Mouse (Mus musculus): ENCODE data around the gene St3gal6.

Gene St3gal6

GRCm38 (mm10) chr16:58521900-58522299 is 2.1 kb downstream of the St3gal6 start:
- DNase-seq (ENCODE audit: low read depth, low spot score): no peak

GRCm38 (mm10) chr16:58521182-58521581 is 2.9 kb downstream of the St3gal6 start:
- DNase-seq (ENCODE audit: low read depth, low spot score): no peak

- DNase-seq (ENCODE audit: low read depth, low spot score): no peak
Measured at GRCm38 (mm10) chr16:58520457-58520856, 3.6 kb downstream of the St3gal6 start.

GRCm38 (mm10) chr16:58519650-58520073 is 4.4 kb downstream of the St3gal6 start:
- no peak for DNase-seq (ENCODE audit: low read depth, low spot score)

- no peak for DNase-seq (ENCODE audit: low read depth, low spot score)
Measured at GRCm38 (mm10) chr16:58516960-58517798, 6.9 kb downstream of the St3gal6 start.

GRCm38 (mm10) chr16:58516161-58516560 is 7.9 kb downstream of the St3gal6 start:
- no peak for DNase-seq (ENCODE audit: low read depth, low spot score)

GRCm38 (mm10) chr16:58514565-58514964 is 9.5 kb downstream of the St3gal6 start:
- no peak for DNase-seq (ENCODE audit: low read depth, low spot score)

- no peak for DNase-seq (ENCODE audit: low read depth, low spot score)
Measured at GRCm38 (mm10) chr16:58513755-58514154, 10.3 kb downstream of the St3gal6 start.

- no peak for DNase-seq (ENCODE audit: low read depth, low spot score)
Measured at GRCm38 (mm10) chr16:58512887-58513286, 11.2 kb downstream of the St3gal6 start.

GRCm38 (mm10) chr16:58512181-58512761 is 11.8 kb downstream of the St3gal6 start:
- DNase-seq (ENCODE audit: low read depth, low spot score): no peak

GRCm38 (mm10) chr16:58504945-58505344 is 19.1 kb downstream of the St3gal6 start:
- no peak for DNase-seq (ENCODE audit: low read depth, low spot score)

GRCm38 (mm10) chr16:58502566-58502965 is 21.5 kb downstream of the St3gal6 start:
- no peak for DNase-seq (ENCODE audit: low read depth, low spot score)

GRCm38 (mm10) chr16:58501760-58502301 is 22.2 kb downstream of the St3gal6 start:
- no peak for DNase-seq (ENCODE audit: low read depth, low spot score)

GRCm38 (mm10) chr16:58499650-58500049 is 24.4 kb downstream of the St3gal6 start:
- DNase-seq (ENCODE audit: low read depth, low spot score): no peak

GRCm38 (mm10) chr16:58499172-58499584 is 24.9 kb downstream of the St3gal6 start:
- DNase-seq (ENCODE audit: low read depth, low spot score): no peak

GRCm38 (mm10) chr16:58497886-58498713 is 25.9 kb downstream of the St3gal6 start:
- DNase-seq (ENCODE audit: low read depth, low spot score): no peak

- DNase-seq (ENCODE audit: low read depth, low spot score): no peak
Measured at GRCm38 (mm10) chr16:58496791-58497190, 27.3 kb downstream of the St3gal6 start.

GRCm38 (mm10) chr16:58487861-58488260 is 36.2 kb downstream of the St3gal6 start:
- DNase-seq (ENCODE audit: low read depth, low spot score): no peak

GRCm38 (mm10) chr16:58482296-58482695 is 41.7 kb downstream of the St3gal6 start:
- no peak for DNase-seq (ENCODE audit: low read depth, low spot score)

GRCm38 (mm10) chr16:58481906-58482270 is 42.2 kb downstream of the St3gal6 start:
- no peak for DNase-seq (ENCODE audit: low read depth, low spot score)

- no peak for DNase-seq (ENCODE audit: low read depth, low spot score)
Measured at GRCm38 (mm10) chr16:58481219-58481905, 42.7 kb downstream of the St3gal6 start.

All from WW6 (cell line).